Mouse (Mus musculus) liver, adult 2 months (tissue): ENCODE results near the gene Nucks1. TPM values are rescaled to one million over a fixed set of nuclear protein-coding genes. Genes with fewer than 3 reads are reported as not detected.

ENCODE experiments used
- DNase-seq: peaks from one replicate; pipeline ENCODE4 v3.0.0-alpha.2; 2011; ENCODE audit warnings: low read depth, low spot score; ENCODE audit errors: extremely low read depth
- H3K27ac ChIP-seq: fragments of 200-500 bp; replicated peaks from 2 replicates; pipeline ENCODE4 v1.5.1; 2012; ENCODE audit warnings: low read depth, mild to moderate bottlenecking, control low read depth, inconsistent platforms, low read length; ENCODE audit not compliant: insufficient read depth
- H3K27me3 ChIP-seq: fragments of 200-500 bp; 2 replicates; pipeline ENCODE4 v1.6.1; 2012; ENCODE audit warnings: mild to moderate bottlenecking, moderate library complexity, low read length, inconsistent platforms; ENCODE audit not compliant: control insufficient read depth, insufficient read depth
- H3K36me3 ChIP-seq: fragments of 200-500 bp; 2 replicates; pipeline ENCODE4 v1.6.1; 2012; ENCODE audit warnings: low read length, inconsistent platforms; ENCODE audit not compliant: control insufficient read depth, insufficient read depth
- H3K4me1 ChIP-seq: fragments of 200-500 bp; 2 replicates; pipeline ENCODE4 v1.6.1; 2011; ENCODE audit warnings: low read length; ENCODE audit not compliant: control insufficient read depth, insufficient read depth
- H3K4me3 ChIP-seq: fragments of 200-500 bp; 2 replicates; pipeline ENCODE4 v1.5.1; 2011; ENCODE audit warnings: low read depth, mild to moderate bottlenecking, control low read depth, low read length, moderate library complexity; ENCODE audit not compliant: insufficient read depth
- H3K79me2 ChIP-seq: fragments of 200-500 bp; 2 replicates; pipeline ENCODE4 v1.6.1; 2012; ENCODE audit warnings: inconsistent platforms, mild to moderate bottlenecking, low read length, moderate library complexity; ENCODE audit not compliant: control insufficient read depth, insufficient read depth
- H3K9ac ChIP-seq: fragments of 200-500 bp; 2 replicates; pipeline ENCODE4 v1.6.1; 2012; ENCODE audit warnings: low read depth, mild to moderate bottlenecking, control low read depth, inconsistent platforms, low read length
- CTCF ChIP-seq: fragments of 200-500 bp; IDR thresholded peaks from 2 replicates; pipeline ENCODE4 v1.5.1; 2011; ENCODE audit warnings: low read depth, low read length, control low read depth
- POLR2A ChIP-seq: fragments of 200-500 bp; IDR thresholded peaks from 2 replicates; pipeline ENCODE4 v1.6.1; 2011; ENCODE audit warnings: low read length, control low read depth; ENCODE audit not compliant: insufficient read depth; ENCODE audit errors: extremely low read depth
- WGBS: fragments of 180-500 bp; shearing (Covaris S2); methylation state at CpG from one replicate; pipeline ENCODE4 v1.1.7; 2018; 5-methylcytosine and 5-hydroxymethylcytosine counted together
- polyA plus RNA-seq: library from polyadenylated mRNA; depleted of rRNA; stranded (reverse); fragments of >200 nt; gene quantifications from 2 replicates; pipeline ENCODE4 v1.2.3, GENCODE M21; 2012
- total RNA-seq: library from RNA; depleted of rRNA; stranded (reverse); fragments of >200 nt; gene quantifications from 2 replicates; pipeline ENCODE4 v1.2.3, GENCODE M21; 2014

Nucks1 gene
- total and polyA plus RNA-seq, 2 experiments = 5.1 to 52.5 TPM

- DNase-seq = peak; percentile 12
- WGBS = 25% methylated on average over 10 of the region's 10 CpGs
These were observed 42.4 kb upstream of the Nucks1 start for GRCm38 (mm10) chr1:131867946-131868290.

GRCm38 (mm10) chr1:131869561-131869960 is 40.8 kb upstream of the Nucks1 start:
- no peaks in the 10 kb centered on the region for H3K79me2 ChIP-seq
- no peak overlapping the region for H3K4me3 ChIP-seq
- no peak for DNase-seq
- TF ChIP-seq CTCF (no peak), POLR2A (no peak)
- H3K4me1 ChIP-seq = peaks cover 2% of the 10 kb centered on the region; the same call in 1 of the 2 replicates
- 97% methylated on average over 2 of the region's 2 CpGs for WGBS
- H3K27ac ChIP-seq = no peak overlapping the region
- H3K9ac ChIP-seq = no peak overlapping the region
- H3K36me3 ChIP-seq = peaks cover 12% of the 10 kb centered on the region
- H3K27me3 ChIP-seq = no peaks in the 10 kb centered on the region

More at GRCm38 (mm10) chr1:131867946-131868290, 42.4 kb upstream of the Nucks1 start:
- peak overlapping the region; percentile 62 for H3K27ac ChIP-seq
- TF ChIP-seq POLR2A = no peak
- TF ChIP-seq CTCF = no peak
- H3K36me3 ChIP-seq = peaks cover 9% of the 10 kb centered on the region
- peaks cover 2% of the 10 kb centered on the region; the same call in 1 of the 2 replicates for H3K4me1 ChIP-seq
- H3K79me2 ChIP-seq = no peaks in the 10 kb centered on the region
- H3K4me3 ChIP-seq = peak overlapping the region; percentile 75
- H3K9ac ChIP-seq = peak overlapping the region; percentile 81
- H3K27me3 ChIP-seq = no peaks in the 10 kb centered on the region

- H3K4me3 ChIP-seq = no peak overlapping the region
- TF ChIP-seq CTCF = no peak
- no peak for TF ChIP-seq POLR2A
- peaks cover 2% of the 10 kb centered on the region; the same call in 1 of the 2 replicates for H3K4me1 ChIP-seq
- no peaks in the 10 kb centered on the region for H3K27me3 ChIP-seq
- DNase-seq = no peak
- no peaks in the 10 kb centered on the region for H3K79me2 ChIP-seq
- whole genome bisulfite sequencing = 79% methylated on average over 1 of the region's 1 CpGs
- peaks cover 12% of the 10 kb centered on the region for H3K36me3 ChIP-seq
- H3K27ac ChIP-seq = no peak overlapping the region
- H3K9ac ChIP-seq = no peak overlapping the region
These were observed 37.5 kb upstream of the Nucks1 start for GRCm38 (mm10) chr1:131872856-131873255.

- TF ChIP-seq CTCF (no peak), POLR2A (no peak)
- no peak for DNase-seq
- 79% methylated on average over 2 of the region's 2 CpGs for WGBS
- Histone ChIP-seq H3K4me3 (no peak overlapping the region), H3K36me3 (no peaks in the 10 kb centered on the region), H3K4me1 (no peaks in the 10 kb centered on the region), H3K27me3 (no peaks in the 10 kb centered on the region), H3K27ac (no peak overlapping the region), H3K79me2 (no peaks in the 10 kb centered on the region), H3K9ac (no peak overlapping the region)
These were observed 30.5 kb upstream of the Nucks1 start for GRCm38 (mm10) chr1:131879816-131880215.

- H3K4me1 ChIP-seq = no peaks in the 10 kb centered on the region
- no peak overlapping the region for H3K9ac ChIP-seq
- DNase-seq = peak; percentile 44
- no peak overlapping the region for H3K27ac ChIP-seq
- H3K27me3 ChIP-seq = no peaks in the 10 kb centered on the region
- 0 out of 2 replicates have a peak, but pooled peaks have one; percentile 19 for TF ChIP-seq CTCF
- no peak for TF ChIP-seq POLR2A
- WGBS = 57% methylated on average over 2 of the region's 2 CpGs
- no peak overlapping the region for H3K4me3 ChIP-seq
- H3K79me2 ChIP-seq = no peaks in the 10 kb centered on the region
- no peaks in the 10 kb centered on the region for H3K36me3 ChIP-seq
These were observed 27.5 kb upstream of the Nucks1 start for GRCm38 (mm10) chr1:131882787-131883186.

GRCm38 (mm10) chr1:131886173-131886572 is 24.2 kb upstream of the Nucks1 start:
- no peaks in the 10 kb centered on the region for H3K79me2 ChIP-seq
- TF ChIP-seq POLR2A (no peak), CTCF (no peak)
- WGBS = 86% methylated on average over 2 of the region's 2 CpGs
- H3K36me3 ChIP-seq = no peaks in the 10 kb centered on the region
- no peak overlapping the region for H3K27ac ChIP-seq
- no peak overlapping the region for H3K4me3 ChIP-seq
- no peaks in the 10 kb centered on the region for H3K27me3 ChIP-seq
- no peaks in the 10 kb centered on the region for H3K4me1 ChIP-seq
- DNase-seq = no peak
- H3K9ac ChIP-seq = no peak overlapping the region
